Mouse (Mus musculus) erythroid progenitor cell, adult 5-6 weeks (primary cell): ENCODE measurements around the gene Ghitm. TPM values are rescaled to one million over a fixed set of nuclear protein-coding genes. Genes with fewer than 3 reads are reported as not detected.
"Not testable (repeated sequence)": the region's sequence is repeated elsewhere in the genome, so short reads cannot be mapped to it uniquely, and the experiment has no call there.

Experiments
- ATAC-seq: replicated peaks from 2 replicates; pipeline ENCODE4 v1.8.0; 2016; ENCODE audit warnings: moderate number of reproducible peaks, mild to moderate bottlenecking, moderate TSS enrichment, inconsistent platforms; ENCODE audit not compliant: poor library complexity, low FRiP score, severe bottlenecking
- total RNA-seq, 2 experiments: library from RNA; stranded (forward) in 1 of 2; stranded (reverse) in 1 of 2; fragments of 150-400 nt in 1 of 2; fragments of 186-747, 209-891 nt in 1 of 2; gene quantifications; 2 replicates each; pipeline versions ENCODE4 v1.2.3 to v1.2.4; 2015 to 2017; ENCODE audit warnings: low replicate concordance in 2 of 2

Gene Ghitm
- total RNA-seq (2015; ENCODE audit: low replicate concordance) (110 and 129 TPM in 2 replicates), total RNA-seq (2017; ENCODE audit: low replicate concordance) (75.3 and 123 TPM in 2 replicates)

DNA sequence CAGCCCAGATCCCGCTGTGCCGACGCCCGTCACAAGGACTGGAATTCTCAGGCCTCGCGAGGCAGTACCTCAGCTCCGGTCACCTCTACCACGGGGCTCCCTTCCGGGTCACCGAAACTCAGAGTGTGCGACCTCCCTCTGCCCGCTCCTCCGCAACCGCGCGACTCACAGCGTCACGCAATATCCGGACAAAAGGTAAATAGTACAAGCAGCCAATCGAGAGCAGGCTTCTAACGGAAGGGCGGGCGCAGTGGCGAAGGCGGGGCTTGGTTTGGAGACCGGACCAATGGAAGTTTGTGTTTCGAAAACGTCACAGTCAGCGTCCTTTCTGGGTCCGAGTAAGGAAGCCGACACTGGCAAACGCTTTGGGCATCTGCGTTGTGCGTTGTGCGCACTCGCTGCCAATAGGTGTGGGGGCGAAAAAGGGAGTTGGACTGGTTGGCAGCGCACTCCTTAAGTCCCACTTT is at the start of gene Ghitm:
Gene Ghitm (minus strand): TSS at position 146 of the 467 bp plus-strand sequence.
- peak; percentile 97 for ATAC-seq

DNA sequence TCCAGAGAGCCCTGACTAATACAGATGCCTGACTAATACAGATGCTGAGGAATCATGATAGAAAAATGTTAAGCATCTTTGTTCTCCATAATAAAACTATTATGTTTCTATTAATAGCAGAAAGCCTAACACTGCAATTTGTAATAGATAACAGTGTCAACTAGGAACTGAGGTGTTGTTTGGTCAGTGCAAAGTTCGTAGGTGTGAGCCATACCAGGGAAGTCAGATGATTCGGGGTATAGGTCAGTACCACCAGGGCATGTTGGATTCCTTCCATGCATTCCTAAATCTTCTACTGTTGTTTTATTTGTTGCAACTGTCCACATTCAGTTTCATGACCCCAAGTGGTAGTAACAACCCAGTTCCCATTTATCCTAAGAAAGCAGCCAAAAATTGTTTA is 49.8 kb upstream of the Ghitm start:
- ATAC-seq = no peak

DNA sequence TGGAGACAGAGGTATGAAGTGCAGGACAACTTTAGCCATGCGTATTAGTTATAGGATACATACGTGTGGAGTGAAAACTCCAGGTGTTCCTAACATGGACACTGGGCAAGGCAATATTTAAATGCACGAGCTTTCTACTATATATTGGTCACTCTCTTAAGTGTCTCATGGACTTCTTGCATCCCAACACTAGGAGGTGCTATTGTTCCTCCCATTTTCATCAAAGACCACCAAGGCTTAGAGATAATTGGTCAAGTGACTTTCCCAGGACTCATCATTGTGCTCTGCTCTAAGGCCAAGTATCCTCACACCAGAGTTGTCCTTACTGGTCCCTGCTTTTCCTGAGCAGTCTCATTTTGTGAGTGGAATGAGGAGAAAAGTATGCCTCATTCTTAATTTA is 39.4 kb upstream of the Ghitm start:
- no peak for ATAC-seq

DNA sequence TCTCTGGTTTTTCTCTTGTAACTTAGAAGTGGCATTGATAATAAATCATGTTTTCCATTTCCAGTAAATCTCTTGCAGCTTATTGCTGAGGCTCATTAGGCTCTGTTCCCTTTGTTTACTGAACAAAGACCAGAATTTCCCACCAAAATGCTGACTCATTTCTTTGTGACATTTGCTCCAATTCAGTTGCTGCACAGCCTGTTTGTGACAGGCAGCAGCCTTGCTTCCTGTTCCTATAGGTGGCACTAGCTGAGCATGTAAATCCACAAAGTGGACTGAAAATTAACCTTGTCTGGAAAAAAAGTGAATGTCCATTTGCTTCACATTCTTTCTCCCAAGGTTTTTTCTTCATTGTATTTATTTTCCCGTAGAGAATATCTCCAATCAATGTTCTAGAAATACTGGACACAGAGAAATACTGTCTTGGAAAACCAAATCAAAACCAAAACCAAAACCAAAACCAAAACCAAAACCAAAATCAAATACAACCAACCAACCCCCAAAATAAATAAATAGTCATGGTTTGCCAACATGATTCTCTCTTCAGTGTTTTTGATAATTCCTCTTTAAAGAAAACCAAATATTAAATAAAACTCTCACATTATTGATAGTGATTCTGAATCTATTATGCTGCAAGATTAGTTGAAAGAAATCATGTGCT is 30.3 kb upstream of the Ghitm start:
- ATAC-seq = peak; percentile 55

DNA sequence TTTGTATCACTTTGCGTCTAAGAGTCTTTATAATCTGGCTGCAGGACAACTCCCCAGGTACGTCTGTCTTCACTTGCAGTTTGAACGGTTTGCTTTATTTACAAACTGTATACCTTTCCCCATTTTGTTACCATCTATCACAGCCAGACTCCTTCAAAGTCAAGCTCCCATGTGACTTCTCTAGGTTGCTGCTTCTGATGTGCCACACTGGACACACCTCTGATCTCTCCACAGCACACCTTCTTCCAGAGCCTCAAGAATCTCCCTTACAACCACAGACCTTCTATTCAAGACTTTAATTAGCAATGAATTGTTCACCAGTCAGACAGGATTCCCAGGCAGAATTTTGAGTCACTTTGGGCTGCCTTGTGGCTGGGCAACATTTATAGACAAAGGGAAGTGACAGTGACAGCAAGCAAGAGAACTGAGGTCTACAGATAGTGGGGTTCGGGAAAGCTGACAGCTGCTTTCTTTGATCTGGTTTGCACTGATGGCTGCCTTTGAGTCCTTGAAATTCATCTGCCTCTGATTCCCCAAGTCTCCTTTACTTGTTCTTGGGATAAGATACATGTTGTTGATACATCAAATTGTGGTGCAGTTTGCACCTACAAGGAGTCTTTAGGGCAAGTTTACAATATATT is 29.4 kb upstream of the Ghitm start:
- ATAC-seq = peak; percentile 64

DNA sequence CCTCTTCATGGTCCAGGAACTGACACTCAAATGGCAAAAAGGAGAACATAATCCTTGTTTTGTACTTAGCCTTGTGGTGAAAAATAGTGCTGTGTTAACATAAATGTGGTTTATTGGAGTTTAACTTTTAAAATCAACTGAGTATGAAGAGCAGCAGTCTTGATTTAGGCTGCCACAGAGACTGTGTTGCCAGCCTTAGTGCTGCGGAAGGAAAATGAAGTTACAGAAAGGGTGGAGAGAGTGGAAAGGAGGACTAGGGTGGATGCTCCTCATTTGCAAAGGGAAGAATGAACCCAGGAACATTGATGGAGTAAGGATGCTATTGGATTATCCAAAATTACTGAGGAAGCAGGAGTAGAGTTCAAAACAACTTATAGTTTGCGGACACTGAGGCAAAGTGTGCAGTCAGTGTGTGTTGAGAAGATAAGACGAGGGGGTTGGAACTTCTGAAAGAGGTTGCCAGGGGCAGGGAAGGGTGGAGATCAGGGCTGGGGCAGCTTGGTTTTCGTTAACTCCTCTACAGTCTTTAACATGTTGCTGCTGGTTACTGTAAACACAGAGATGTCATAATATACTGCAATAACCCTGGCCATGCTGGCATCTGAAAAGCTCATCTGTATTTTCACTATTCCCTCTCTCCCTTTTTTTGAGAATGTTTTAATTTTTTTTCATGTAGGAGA is 28.3 kb upstream of the Ghitm start:
- ATAC-seq = peak; percentile 93

DNA sequence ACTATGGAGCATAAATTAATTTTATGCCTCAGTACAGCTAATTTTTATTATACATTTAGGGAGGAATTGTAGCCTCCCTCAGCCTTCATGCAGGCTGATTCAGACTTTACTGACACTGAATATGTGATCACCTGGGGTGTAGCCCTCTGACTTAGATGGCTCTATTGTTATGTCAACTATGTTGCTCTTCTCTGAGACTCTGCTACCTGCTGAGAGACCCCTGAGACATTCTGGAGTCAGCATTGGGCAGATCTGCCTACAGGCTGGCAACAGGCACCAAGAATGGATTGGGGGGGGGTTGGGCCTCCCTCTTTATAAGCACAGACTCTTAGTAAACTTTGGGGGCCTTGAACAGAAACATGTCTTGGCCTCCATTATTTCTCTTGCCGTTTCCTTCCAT is 19.3 kb upstream of the Ghitm start:
- no peak for ATAC-seq

DNA sequence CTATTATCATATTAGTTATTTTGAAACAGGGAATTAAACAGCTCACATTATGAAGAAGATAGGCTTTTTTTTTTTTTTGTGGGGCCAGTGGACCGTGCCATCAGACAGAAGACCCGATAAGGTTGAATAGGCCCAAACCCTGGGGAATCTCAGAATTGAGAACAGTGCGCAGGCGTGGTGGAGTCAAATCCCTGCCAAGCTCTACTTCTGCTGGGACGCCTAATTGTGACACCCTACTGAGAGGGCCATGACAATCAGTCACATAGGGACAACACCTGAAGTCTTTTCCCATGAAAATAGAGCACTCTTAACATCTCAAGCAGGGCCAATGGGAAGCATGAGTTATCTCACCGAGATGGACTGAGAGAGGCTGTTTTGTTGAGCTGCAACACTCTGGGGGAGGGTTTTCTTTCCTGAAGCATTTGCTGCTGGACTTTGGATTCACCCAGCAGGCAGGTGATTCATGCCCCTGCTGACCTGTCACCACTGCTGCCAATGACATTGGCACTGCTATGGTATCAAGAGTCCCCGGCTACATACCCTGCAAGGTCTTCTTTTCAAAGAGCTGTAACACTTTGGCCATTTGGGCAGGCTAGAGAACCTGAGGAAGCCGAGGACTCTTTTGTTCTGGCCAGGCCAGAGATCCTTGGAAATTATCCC is 4.1 kb upstream of the Ghitm start:
- ATAC-seq = no peak

DNA sequence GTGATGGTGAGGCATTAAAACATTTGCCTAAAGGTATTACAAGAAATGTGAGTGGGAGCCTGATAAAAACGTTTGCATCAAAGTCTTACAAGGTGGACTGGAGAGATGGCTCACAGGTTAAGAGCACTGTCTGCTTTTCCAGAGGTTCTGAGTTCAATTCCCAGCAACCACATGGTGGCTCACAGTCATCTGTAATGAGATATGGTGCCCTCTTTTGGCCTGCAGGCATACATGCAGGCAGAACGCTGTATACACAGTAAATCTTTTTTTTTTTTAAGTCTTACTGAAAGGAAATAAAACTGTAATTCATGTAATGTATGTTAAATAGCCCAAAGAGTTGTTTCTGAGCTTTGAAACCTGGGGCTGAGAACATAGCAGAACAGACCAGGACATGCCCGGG is 2.5 kb upstream of the Ghitm start:
- ATAC-seq = not testable (repeated sequence)

DNA sequence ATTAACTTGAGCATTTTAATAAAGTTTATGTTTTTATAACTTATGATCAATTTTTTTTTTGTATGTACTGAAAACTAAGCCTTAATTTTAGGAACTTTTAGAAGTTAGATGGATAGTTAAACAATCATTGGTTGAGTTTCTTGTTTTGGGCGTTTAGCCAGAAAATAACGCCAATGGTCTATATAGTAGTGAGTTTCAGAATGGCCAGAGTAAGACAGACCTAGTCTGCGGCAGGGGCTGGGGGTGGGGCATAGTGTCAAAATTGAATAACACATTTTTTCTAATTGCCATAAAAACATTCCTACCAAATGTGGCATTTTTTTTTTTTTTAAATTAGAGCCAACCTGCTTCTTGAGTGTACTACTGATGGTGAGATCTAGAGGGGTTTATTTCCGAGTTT is 1.0 kb upstream of the Ghitm start:
- ATAC-seq = no peak

DNA sequence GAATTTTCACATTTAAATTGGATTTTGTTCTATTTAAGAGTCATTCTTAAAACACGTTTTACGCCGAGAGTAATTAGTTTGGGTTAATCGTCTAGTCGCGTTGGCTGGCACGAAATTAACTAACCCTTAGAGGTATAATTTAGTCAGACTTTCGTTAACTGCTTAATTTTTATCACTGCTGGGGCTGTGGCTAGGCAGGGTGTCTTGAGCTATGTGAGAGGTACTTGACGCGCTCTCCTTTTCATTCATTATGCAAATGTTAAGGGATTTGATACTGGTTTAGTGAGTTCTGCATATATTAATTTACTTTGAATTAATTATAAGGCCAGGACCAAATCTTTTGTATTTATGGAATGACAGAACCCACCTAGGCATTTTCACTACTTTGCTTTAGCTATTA is 599 bp upstream of the Ghitm start:
- ATAC-seq = peak; percentile 47; the same call in 1 of the 2 replicates

DNA sequence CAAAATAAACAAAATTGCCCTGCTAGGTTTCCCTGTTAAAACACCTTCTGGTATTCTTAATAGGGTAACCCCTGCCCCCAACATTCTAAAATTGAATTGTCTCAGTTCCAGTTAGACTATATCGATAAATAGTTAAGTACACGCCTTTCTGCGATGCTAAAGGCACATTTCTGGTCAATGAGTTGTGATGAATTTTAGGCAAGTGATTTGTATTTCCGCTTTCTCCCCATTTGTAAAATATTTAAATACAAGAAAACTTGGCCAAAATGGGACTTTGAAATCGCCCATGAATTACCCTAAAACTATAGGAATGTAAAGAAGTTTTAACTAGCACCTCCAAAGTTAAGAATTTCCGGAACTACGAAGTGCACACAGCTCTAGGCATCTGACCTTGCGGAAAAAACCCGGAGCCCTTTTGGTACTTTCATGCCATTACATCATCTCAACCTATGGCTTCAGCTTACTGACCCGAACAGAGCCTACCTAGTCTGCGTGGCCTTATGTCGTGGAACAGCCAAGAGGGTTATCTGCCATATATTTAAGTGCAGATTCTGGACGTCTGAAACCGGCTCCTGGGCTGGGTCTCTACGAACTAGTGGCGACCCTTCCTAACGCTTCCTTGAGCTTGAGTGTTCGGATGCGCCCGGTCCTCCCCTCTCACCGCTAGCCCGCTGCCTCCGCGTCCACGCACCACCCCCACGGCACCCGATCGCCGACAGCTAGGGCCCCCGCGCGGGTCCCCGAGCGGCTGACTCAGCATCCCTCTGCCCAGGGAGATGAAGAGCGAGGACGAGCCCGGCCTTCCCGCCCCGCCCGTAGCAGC is 557 bp downstream of the Ghitm start:
- ATAC-seq = peak; percentile 81

DNA sequence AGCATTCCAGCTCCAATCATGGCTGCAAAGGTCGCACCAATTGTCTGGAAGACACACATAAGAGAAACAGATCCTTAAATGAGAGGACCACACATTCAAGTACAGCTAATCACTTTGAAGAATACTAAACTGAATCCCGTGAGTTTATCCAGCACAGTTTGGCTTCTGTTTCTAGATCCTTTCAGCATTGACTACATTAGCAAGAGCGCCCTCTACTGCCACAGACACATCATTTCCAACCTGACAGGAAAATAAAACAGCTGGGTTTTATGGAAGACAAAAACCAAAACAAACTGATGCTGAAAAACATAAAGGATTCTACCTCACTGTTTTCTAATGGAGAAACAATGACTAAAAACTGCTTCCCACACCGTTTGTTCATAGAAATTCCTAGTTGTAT is 7.4 kb downstream of the Ghitm start:
- 0 out of 2 replicates have a peak, but pooled peaks have one; percentile 65 for ATAC-seq

DNA sequence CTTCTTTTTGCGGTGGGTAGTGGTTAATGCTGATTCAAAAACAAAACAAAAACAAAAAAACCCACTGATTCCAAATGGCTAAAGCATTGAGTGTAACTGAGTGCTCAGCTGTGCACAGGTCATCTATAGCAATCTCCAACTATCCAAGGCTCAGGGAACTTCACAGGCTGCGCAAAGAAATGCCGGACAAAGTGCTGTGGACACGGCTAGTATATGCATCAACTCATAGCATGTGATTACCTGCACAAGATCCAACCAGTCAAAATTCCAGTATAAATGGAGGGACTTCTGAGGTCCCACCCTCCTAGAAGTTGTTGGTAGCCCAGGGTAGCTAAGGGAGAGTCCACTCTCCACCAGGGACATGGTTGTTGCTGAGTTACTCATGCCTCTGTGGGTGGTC is 15.8 kb downstream of the Ghitm start:
- ATAC-seq = no peak

DNA sequence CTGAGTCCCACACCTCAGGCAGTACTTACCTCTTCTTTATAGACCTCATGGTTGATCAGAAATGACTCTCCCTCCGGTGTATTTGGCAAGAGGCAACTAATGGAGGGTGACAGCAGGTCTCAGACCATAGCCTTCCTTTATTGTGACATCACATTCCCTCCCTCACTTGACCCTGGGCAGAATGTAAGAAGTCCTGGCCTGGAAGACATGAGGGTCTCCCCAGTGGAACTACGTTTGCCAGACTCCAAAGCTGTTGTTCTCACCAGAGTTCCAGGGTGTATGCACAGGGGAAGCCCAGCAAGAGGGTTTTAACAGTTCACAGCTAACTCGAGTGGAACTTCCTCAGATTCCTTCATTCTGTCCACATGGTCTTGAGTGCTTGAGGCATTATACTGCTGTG is 21.1 kb downstream of the Ghitm start, which contains the start of gene 2610528A11Rik:
Gene 2610528A11Rik (minus strand): TSS at position 101 of the 400 bp plus-strand sequence.
- no peak for ATAC-seq

DNA sequence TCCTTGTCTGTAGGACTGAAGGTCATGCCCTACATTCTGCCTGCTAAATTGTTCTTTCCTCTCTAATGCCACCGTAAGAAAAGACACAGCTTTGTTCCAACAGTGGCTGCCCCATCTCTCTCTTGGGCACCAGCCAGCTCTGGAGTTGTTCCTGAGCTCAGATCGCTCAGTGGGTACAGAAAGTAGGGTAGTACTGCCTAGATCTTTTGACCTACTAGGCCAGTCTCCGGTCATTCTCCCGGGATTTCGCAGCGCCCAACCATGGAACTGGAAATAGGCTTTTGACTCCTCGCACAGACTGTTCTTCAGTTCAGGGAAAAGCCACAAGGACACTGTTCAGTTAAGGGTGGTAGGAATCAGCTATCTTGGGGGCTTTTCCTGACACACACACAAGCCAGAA is 22.1 kb downstream of the Ghitm start:
- no peak for ATAC-seq

DNA sequence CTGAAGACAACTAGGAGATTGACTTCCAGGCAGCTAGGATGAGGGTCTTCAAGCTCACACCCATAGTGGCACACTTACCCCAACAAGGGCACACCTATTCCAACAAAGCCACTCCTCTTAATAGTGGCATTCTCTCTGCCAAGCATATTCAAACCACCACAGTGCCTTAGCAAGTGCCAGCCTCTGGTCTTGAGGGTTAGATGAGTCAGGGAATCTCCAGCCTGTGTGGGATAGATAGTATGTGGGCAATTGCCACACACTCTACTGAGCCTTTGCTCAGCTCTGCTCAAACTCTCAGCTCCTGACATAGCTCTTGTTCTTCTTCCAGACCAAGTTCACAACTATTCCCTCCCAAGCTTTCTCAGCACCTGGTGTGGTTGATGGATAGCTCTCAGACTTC is 23.7 kb downstream of the Ghitm start:
- ATAC-seq = no peak

DNA sequence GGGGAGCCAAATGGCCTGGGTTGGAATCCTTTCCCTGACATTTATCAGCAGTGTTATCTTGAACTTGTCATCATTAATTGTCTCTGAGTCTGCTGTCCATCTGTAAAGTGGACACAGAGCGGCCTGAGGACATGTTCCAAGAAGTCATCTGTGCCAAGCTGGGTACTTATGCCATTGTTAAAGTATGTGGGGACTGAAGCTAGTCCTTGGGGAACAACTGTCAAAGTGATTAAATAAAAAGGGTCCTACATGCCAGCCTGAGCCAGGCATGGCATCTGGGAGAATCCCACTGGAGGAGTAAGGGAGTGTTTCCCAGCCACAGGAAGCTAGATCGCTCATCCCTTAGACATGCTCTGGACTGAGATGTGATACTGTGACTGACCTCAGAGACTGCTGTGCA is 24.6 kb downstream of the Ghitm start:
- no peak for ATAC-seq

DNA sequence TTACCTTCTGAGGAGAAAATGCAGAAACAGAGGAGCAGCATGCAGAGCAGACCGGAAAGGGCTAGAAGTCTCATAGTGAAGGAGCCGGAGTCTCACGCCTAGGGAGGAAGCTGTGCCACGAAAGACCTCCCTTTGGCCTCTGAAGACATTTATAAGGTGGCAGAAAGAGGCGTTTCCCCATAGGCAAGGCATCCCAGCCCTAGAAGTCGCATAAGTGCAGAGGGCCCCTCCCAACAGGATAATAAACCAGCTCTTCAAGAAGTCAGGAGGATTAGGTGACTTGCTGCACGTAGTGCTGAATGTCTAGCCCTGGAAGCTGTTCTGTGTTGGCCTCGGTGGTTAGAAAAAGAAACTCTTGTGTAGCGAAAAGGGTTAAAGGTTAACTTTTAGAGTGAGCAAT is 25.1 kb downstream of the Ghitm start:
- no peak for ATAC-seq
